Mouse (Mus musculus) ovary, postnatal 14 days (tissue): Measurements from ENCODE around the gene Pts.

Experiments used
- DNase-seq: peaks from one replicate; pipeline ENCODE4 v3.0.0; 2022; ENCODE audit warnings: low spot score

The Pts gene

GRCm38 (mm10) chr9:50530890-50531289 lies 2.4 kb upstream of the Pts start:
- no peak for DNase-seq

- no peak for DNase-seq
Measured at GRCm38 (mm10) chr9:50527860-50528259, 664 bp downstream of the Pts start.

- DNase-seq: no peak
Measured at GRCm38 (mm10) chr9:50525585-50525984, 2.9 kb downstream of the Pts start.

GRCm38 (mm10) chr9:50524936-50525335 lies 3.6 kb downstream of the Pts start:
- no peak for DNase-seq

GRCm38 (mm10) chr9:50522574-50522973 lies 6.0 kb downstream of the Pts start:
- DNase-seq: no peak

GRCm38 (mm10) chr9:50521562-50521961 lies 7.0 kb downstream of the Pts start:
- no peak for DNase-seq

GRCm38 (mm10) chr9:50520748-50521147 lies 7.8 kb downstream of the Pts start:
- no peak for DNase-seq

GRCm38 (mm10) chr9:50518781-50519180 lies 9.7 kb downstream of the Pts start:
- DNase-seq: no peak

GRCm38 (mm10) chr9:50515462-50515861 lies 13.1 kb downstream of the Pts start:
- no peak for DNase-seq

- DNase-seq: no peak
Measured at GRCm38 (mm10) chr9:50507570-50507969, 21.0 kb downstream of the Pts start.

GRCm38 (mm10) chr9:50505405-50505804 lies 23.1 kb downstream of the Pts start:
- no peak for DNase-seq

GRCm38 (mm10) chr9:50502949-50503348 lies 25.6 kb downstream of the Pts start:
- no peak for DNase-seq

- no peak for DNase-seq
Measured at GRCm38 (mm10) chr9:50500974-50501501, 27.5 kb downstream of the Pts start.

- DNase-seq: no peak
Measured at GRCm38 (mm10) chr9:50500467-50500973, 28.0 kb downstream of the Pts start.

- no peak for DNase-seq
Measured at GRCm38 (mm10) chr9:50499781-50500180, 28.7 kb downstream of the Pts start.

- no peak for DNase-seq
Measured at GRCm38 (mm10) chr9:50498815-50499214, 29.7 kb downstream of the Pts start.

- DNase-seq: no peak
Measured at GRCm38 (mm10) chr9:50497536-50497935, 31.0 kb downstream of the Pts start.

- no peak for DNase-seq
Measured at GRCm38 (mm10) chr9:50497076-50497475, 31.4 kb downstream of the Pts start.

GRCm38 (mm10) chr9:50496546-50496945 lies 32.0 kb downstream of the Pts start:
- no peak for DNase-seq

GRCm38 (mm10) chr9:50496151-50496505 lies 32.4 kb downstream of the Pts start:
- no peak for DNase-seq

GRCm38 (mm10) chr9:50495405-50496150 lies 32.9 kb downstream of the Pts start:
- DNase-seq: no peak

GRCm38 (mm10) chr9:50494311-50494710 lies 34.2 kb downstream of the Pts start, which contains the start of gene Plet1:
Gene Plet1, plus strand, starts transcription at chr9:50494525.
- no peak for DNase-seq

- no peak for DNase-seq
Measured at GRCm38 (mm10) chr9:50493777-50494176, 34.7 kb downstream of the Pts start.

GRCm38 (mm10) chr9:50491531-50492045 lies 36.9 kb downstream of the Pts start:
- no peak for DNase-seq
